Mouse (Mus musculus) stomach, embryonic 14.5 days (tissue): ENCODE results near the gene Ttc23l. TPM values are rescaled to one million over a fixed set of nuclear protein-coding genes. Genes with fewer than 3 reads are reported as not detected.

Experiments
- ATAC-seq: fragments of 200-750 bp; cut with Nextera tagmentation; 2 replicates; pipeline ENCODE4 v1.8.0; 2017; ENCODE audit warnings: low read depth, moderate TSS enrichment; ENCODE audit not compliant: insufficient number of reproducible peaks, insufficient read depth, low FRiP score
- H3K27ac ChIP-seq: fragments of 300-500 bp; sonication (generic); 2 replicates; pipeline ENCODE4 v1.5.1; 2014; ENCODE audit warnings: mild to moderate bottlenecking, low read length, moderate library complexity, mixed read lengths
- H3K27me3 ChIP-seq: fragments of 300-500 bp; sonication (generic); 2 replicates; pipeline ENCODE4 v1.6.1; 2014; ENCODE audit warnings: low read length, control low read depth, mixed read lengths; ENCODE audit not compliant: control insufficient read depth, insufficient read depth
- H3K36me3 ChIP-seq: fragments of 300-500 bp; sonication (generic); 2 replicates; pipeline ENCODE4 v1.6.1; 2014; ENCODE audit warnings: mild to moderate bottlenecking, control low read depth, low read length, moderate library complexity, mixed read lengths; ENCODE audit not compliant: control insufficient read depth, insufficient read depth
- H3K4me1 ChIP-seq: fragments of 300-500 bp; sonication (generic); 2 replicates; pipeline ENCODE4 v1.6.1; 2014; ENCODE audit warnings: low read length, control low read depth, mixed read lengths; ENCODE audit not compliant: control insufficient read depth, insufficient read depth
- H3K4me2 ChIP-seq: fragments of 300-500 bp; sonication (generic); replicated peaks from 2 replicates; pipeline ENCODE4 v1.6.1; 2014; ENCODE audit warnings: low read depth, low read length, control low read depth
- H3K4me3 ChIP-seq: fragments of 300-500 bp; sonication (generic); 2 replicates; pipeline ENCODE4 v1.5.1; 2014; ENCODE audit warnings: low read depth, low read length, control low read depth
- H3K9ac ChIP-seq: fragments of 300-500 bp; sonication (generic); replicated peaks from 2 replicates; pipeline ENCODE4 v1.6.1; 2014; ENCODE audit warnings: low read depth, mild to moderate bottlenecking, control low read depth, low read length, moderate library complexity, mixed read lengths
- H3K9me3 ChIP-seq: fragments of 300-500 bp; sonication (generic); 2 replicates; pipeline ENCODE4 v1.6.1; 2016; ENCODE audit warnings: low read depth, low read length, control low read depth; ENCODE audit not compliant: control insufficient read depth
- WGBS: fragments of 180-500 bp; shearing (Covaris S2); extraction: QIAGEN DNeasy Blood & Tissue Kit; methylation state at CpG from one replicate; pipeline ENCODE4 v1.1.7; 2014; 5-methylcytosine and 5-hydroxymethylcytosine counted together
- polyA plus RNA-seq: library from polyadenylated mRNA; unstranded; fragments of >200 nt; fragmentation: Nextera tagmentation; extraction: Ambion mirVana; gene quantifications from 2 replicates; pipeline ENCODE4 v1.2.1, GENCODE M21; 2014

The Ttc23l gene
- polyA plus RNA-seq, 1 experiment from 2014 or later: not detected

DNA sequence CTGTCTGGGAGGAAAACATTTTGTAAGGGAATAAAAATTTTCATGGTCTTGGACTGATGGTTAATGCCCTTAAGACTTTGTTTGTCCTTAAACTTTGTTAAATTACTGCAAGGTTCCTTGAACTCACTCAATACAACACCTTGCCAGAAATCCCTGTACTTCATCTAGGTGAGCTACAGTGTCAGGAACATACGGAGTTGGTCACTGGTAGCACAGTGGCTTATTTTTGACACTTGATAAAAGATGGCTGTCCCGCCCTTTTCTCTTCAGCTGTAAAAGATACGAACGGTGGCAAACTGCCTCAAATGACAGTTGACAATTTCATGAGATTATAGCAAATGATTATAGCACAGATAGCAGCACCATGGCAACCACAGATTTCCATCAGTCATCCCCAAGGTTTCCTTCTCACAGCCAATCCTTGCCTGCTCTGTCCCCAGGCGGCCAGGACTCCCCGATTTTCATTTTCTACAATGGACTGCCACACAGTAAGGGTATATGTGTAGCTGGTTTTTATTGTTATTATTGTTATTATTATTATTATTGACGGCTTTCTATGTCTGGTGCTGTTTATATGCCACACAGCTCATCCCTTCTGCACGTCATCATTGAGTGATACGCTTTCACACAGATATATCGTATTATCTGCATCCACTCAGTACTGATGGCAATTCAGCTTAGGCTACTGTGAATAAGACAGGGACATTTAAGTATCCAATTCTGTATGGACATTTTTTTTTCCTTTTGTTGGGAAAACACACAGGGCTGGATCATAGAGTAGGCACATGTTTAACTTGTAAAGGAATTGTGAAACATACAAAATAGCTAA is 26.1 kb upstream of the Ttc23l start:
- no peak for ATAC-seq
- no peak overlapping the region for H3K27ac ChIP-seq
- WGBS: 79% methylated on average over 10 of the region's 10 CpGs

DNA sequence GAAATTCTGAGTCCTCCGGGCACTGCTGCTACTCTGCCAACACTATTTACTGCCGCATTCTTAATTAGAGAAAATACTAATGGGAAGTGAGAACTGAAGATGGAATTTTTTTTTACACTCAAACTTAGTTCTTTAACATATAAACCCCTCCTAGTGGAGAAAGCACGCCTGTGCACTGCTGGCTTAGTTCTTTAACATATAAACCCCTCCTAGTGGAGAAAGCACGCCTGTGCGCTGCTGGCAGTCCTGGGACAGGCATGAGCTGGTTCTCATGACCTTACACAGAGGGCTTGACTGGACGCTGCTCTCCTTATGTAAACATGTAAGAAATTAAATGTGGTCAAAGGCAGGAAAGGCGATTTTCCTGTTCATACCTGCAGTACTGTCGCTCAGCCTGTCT is 24.9 kb upstream of the Ttc23l start:
- Histone ChIP-seq H3K36me3 (no peaks in the 10 kb centered on the region), H3K4me3 (no peak overlapping the region), H3K9me3 (no peaks in the 10 kb centered on the region), H3K27ac (no peak overlapping the region), H3K4me1 (no peaks in the 10 kb centered on the region), H3K27me3 (no peaks in the 10 kb centered on the region), H3K9ac (no peak overlapping the region), H3K4me2 (no peak overlapping the region)
- WGBS: 42% methylated on average over 8 of the region's 8 CpGs
- peak; percentile 86 for ATAC-seq

More for the DNA sequence above, 26.1 kb upstream of the Ttc23l start:
- no peak overlapping the region for H3K4me2 ChIP-seq
- H3K9ac ChIP-seq: no peak overlapping the region
- no peaks in the 10 kb centered on the region for H3K4me1 ChIP-seq
- no peak overlapping the region for H3K4me3 ChIP-seq
- no peaks in the 10 kb centered on the region for H3K27me3 ChIP-seq
- H3K36me3 ChIP-seq: no peaks in the 10 kb centered on the region
- no peaks in the 10 kb centered on the region for H3K9me3 ChIP-seq

DNA sequence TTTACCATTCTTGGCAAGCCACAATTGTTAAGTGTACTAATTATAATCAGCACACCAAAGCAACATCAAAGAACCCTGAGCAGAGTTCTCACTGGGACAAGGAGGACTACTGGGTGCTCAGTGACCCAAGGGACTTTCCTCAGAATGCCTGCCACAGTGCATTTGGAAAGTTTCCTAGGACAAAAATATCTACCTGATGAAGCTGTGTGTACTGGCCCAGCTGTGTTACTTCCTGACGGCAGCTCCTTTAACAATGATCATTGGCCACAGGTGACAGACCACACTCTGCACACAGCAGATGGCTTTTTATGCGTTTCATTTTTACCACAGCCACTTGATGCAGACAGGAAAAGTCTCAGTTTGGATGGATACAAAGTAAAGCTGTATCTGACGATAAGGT is 20.7 kb upstream of the Ttc23l start:
- no peak overlapping the region for H3K4me2 ChIP-seq
- WGBS: 89% methylated on average over 3 of the region's 3 CpGs
- no peak for ATAC-seq
- H3K27ac ChIP-seq: no peak overlapping the region
- no peak overlapping the region for H3K9ac ChIP-seq
- no peaks in the 10 kb centered on the region for H3K4me1 ChIP-seq
- H3K27me3 ChIP-seq: no peaks in the 10 kb centered on the region
- H3K9me3 ChIP-seq: no peaks in the 10 kb centered on the region
- peaks cover 17% of the 10 kb centered on the region for H3K36me3 ChIP-seq
- no peak overlapping the region for H3K4me3 ChIP-seq

DNA sequence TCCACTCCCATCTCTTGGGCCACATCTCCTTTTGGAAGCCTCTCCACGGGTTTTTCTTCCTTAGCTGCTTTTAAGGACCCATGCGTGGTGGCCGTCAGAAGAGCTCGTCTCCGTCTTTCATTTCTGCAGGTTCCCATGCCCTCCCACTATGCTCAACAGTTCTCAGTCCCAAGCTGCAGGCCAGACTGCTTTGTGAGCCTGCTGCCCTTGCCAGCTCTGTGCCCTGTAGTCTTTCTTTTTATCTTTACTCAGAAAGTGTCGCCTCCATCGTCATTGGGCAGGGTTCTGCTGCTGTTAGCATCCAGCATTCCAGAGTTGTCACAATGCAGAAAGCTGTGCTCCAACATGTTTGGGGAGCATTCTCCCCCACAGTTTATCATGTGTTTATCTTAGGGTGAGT is 8.0 kb upstream of the Ttc23l start:
- Histone ChIP-seq H3K27me3 (no peaks in the 10 kb centered on the region), H3K27ac (no peak overlapping the region), H3K9ac (no peak overlapping the region), H3K9me3 (no peaks in the 10 kb centered on the region), H3K4me1 (no peaks in the 10 kb centered on the region), H3K36me3 (peaks cover 18% of the 10 kb centered on the region; the same call in 1 of the 2 replicates), H3K4me3 (no peak overlapping the region), H3K4me2 (no peak overlapping the region)
- WGBS: 77% methylated on average over 7 of the region's 7 CpGs
- ATAC-seq: no peak

- WGBS: 43% methylated on average over 1 of the region's 1 CpGs
- ATAC-seq: no peak
Observed at GRCm38 (mm10) chr15:10564201-10564600, 5.7 kb upstream of the Ttc23l start.

DNA sequence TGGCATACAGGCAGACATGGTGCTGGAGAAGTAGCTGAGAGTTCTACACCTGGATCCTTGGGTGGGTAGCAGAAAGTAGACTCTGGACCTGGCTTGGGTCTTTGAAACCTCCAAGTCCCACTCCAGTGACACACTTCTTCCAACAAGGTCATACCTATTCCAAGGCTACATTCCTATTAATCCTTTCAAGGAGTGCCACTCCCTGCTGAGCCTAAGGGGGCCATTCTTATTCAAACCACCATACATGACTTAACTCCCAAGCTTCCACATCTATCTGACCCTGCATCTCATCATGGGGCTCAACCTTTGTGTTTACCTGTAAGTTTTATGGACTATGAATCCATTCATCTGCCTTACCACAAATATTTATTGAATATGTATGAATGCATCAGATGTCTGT is 3.8 kb upstream of the Ttc23l start:
- H3K4me2 ChIP-seq: no peak overlapping the region
- H3K27me3 ChIP-seq: no peaks in the 10 kb centered on the region
- no peak for ATAC-seq
- H3K9ac ChIP-seq: no peak overlapping the region
- no peaks in the 10 kb centered on the region for H3K9me3 ChIP-seq
- no peaks in the 10 kb centered on the region for H3K4me1 ChIP-seq
- H3K4me3 ChIP-seq: no peak overlapping the region
- H3K27ac ChIP-seq: no peak overlapping the region
- no peaks in the 10 kb centered on the region for H3K36me3 ChIP-seq

More at GRCm38 (mm10) chr15:10564201-10564600, 5.7 kb upstream of the Ttc23l start:
- Histone ChIP-seq H3K4me1 (no peaks in the 10 kb centered on the region), H3K9me3 (no peaks in the 10 kb centered on the region), H3K36me3 (peaks cover 8% of the 10 kb centered on the region; the same call in 1 of the 2 replicates), H3K9ac (no peak overlapping the region), H3K4me2 (no peak overlapping the region), H3K27ac (no peak overlapping the region), H3K4me3 (no peak overlapping the region), H3K27me3 (no peaks in the 10 kb centered on the region)

GRCm38 (mm10) chr15:10560005-10560404 is 1.5 kb upstream of the Ttc23l start:
- Histone ChIP-seq H3K9me3 (no peaks in the 10 kb centered on the region), H3K36me3 (no peaks in the 10 kb centered on the region), H3K27me3 (no peaks in the 10 kb centered on the region), H3K27ac (no peak overlapping the region), H3K4me1 (no peaks in the 10 kb centered on the region), H3K4me3 (no peak overlapping the region), H3K9ac (no peak overlapping the region), H3K4me2 (no peak overlapping the region)
- WGBS: 94% methylated on average over 7 of the region's 7 CpGs
- no peak for ATAC-seq

DNA sequence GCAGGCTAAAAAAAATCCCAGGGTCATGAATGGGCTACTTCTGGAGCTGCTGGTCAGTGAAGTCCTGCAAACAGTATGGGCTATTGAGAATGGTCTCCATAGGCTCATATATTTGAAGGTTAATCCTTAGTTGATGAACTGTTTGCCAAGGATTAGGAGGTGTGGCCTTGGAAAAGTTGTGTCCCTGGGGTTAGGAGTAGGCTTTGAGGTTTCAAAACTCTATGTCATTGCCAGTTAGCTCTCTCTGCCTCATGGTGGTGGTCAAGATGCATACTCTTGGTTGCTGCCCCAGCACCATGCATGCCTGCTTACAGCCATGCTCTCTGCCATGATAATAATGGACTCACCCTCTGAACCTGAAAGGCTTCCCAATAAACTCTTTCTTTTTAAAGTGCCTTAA is 4.1 kb downstream of the Ttc23l start:
- no peaks in the 10 kb centered on the region for H3K4me1 ChIP-seq
- no peaks in the 10 kb centered on the region for H3K9me3 ChIP-seq
- ATAC-seq: no peak
- no peak overlapping the region for H3K4me2 ChIP-seq
- no peak overlapping the region for H3K27ac ChIP-seq
- H3K36me3 ChIP-seq: no peaks in the 10 kb centered on the region
- H3K9ac ChIP-seq: no peak overlapping the region
- H3K27me3 ChIP-seq: no peaks in the 10 kb centered on the region
- H3K4me3 ChIP-seq: no peak overlapping the region
